Mouse (Mus musculus): ENCODE measurements around the gene Dhx16.

The Dhx16 gene

DNA sequence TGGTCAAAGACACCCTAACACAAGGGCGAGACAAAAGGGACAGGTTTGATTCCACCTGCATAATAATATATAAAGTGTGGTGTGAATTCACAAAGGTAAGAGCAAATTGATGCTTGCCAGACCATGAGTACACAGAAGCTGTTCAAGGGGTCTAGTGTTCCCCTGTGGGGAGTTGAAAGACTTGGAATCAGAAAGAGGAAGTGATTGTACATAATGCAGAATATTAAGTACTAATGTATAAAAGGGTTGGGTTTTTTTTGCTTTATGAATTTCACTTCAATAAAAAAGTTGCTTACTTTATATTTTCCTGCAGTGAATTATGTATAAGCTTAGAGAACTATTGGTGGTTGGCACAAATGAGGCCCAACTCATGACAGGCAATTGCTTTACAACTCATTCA, 20.2 kb upstream of the Dhx16 start:
- CTCF ChIA-PET = interaction anchor here (0.6 to 1.0 kb wide), 3 partner anchors 13 to 31 kb away, joined by 3 to 7 read pairs (median 4); no protein-coding TSS in a partner anchor

- CTCF ChIA-PET = interaction anchor here (0.6 to 1.0 kb wide), 3 partner anchors 13 to 31 kb away, joined by 3 to 7 read pairs (median 4); no protein-coding TSS in a partner anchor
Observed at GRCm38 (mm10) chr17:35859835-35860234, 19.8 kb upstream of the Dhx16 start.

- CTCF ChIA-PET = interaction anchor here (0.5 to 0.6 kb wide), 2 partner anchors 11 to 35 kb away, joined by 3 read pairs; no protein-coding TSS in a partner anchor
Observed at GRCm38 (mm10) chr17:35860831-35861197, 18.8 kb upstream of the Dhx16 start.

DNA sequence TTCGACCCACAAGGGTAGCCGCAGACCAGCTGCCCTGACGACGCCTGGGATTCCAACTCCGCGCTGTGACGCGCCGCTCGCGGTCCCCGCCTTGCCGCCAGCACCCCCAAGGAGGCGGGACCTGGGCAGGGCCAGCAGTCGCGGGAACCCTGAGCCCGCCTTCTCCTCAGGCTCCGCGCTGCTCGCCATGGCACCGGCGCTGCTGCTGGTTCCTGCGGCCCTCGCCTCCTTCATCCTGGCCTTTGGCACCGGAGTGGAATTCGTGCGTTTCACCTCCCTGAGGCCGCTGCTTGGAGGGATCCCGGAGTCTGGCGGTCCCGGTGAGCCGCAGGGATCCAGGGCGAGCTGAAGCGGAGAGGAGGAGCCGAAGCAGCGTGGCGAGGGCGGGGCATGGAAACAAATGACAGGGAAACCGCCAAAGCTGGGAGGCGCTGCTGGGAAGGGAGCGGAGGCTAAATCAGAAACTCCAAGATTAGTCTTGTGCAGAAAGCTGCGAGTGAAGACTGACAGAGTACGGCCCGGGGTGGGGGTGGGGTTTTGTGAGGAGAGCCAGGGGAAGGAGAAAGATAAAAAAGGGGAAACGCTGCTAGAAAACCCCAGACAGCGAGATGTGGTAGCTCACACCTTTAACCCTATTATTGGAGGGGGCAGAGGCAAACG, 18.3 kb upstream of the Dhx16 start, which contains the start of gene Nrm:
TSS of gene Nrm (plus strand) at position 121 of the 660 bp plus-strand sequence.
- CTCF ChIA-PET = interaction anchor here (0.5 to 0.9 kb wide), 2 partner anchors 11 to 13 kb away, joined by 3 read pairs; no protein-coding TSS in a partner anchor

DNA sequence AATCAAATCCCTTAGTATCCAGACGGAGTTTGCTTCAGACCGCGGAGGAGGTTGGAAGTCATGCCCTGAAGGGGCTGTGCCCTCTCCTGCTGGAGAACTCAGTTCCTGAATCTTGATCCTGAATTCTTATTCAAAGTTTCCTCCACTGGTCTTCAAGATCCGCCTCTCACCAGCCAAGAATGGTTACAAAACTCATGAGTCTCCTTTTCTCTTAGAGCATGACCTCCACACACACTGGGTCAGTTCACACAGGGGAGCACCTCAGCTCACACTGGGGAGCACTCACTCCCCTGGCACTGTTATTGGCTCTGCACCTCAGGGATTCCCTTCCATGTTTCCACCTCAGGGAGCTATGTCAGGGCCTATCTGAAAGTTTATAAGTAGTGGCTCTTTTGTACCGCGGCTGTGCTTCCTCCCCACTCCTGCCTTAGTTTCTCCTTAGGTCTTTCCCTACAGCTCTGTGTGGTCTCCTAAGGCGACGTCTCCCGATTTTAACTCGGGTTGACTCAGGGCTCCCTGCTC, 14.7 kb upstream of the Dhx16 start:
- CTCF ChIA-PET = no interaction called here

GRCm38 (mm10) chr17:35865481-35866280, 13.9 kb upstream of the Dhx16 start, which contains the start of gene Ppp1r18:
TSS of gene Ppp1r18 (plus strand) at chr17:35865593.
- CTCF ChIA-PET = no interaction called here

GRCm38 (mm10) chr17:35866281-35866831, 13.3 kb upstream of the Dhx16 start:
- CTCF ChIA-PET = interaction anchor here (0.9 to 1.0 kb wide), 2 partner anchors 29 to 30 kb away, joined by 3 to 4 read pairs; no protein-coding TSS in a partner anchor

GRCm38 (mm10) chr17:35866911-35867890, 12.4 kb upstream of the Dhx16 start:
- CTCF ChIA-PET = interaction anchor here (0.9 to 1.0 kb wide), 2 partner anchors 30 to 31 kb away, joined by 3 to 4 read pairs; no protein-coding TSS in a partner anchor

DNA sequence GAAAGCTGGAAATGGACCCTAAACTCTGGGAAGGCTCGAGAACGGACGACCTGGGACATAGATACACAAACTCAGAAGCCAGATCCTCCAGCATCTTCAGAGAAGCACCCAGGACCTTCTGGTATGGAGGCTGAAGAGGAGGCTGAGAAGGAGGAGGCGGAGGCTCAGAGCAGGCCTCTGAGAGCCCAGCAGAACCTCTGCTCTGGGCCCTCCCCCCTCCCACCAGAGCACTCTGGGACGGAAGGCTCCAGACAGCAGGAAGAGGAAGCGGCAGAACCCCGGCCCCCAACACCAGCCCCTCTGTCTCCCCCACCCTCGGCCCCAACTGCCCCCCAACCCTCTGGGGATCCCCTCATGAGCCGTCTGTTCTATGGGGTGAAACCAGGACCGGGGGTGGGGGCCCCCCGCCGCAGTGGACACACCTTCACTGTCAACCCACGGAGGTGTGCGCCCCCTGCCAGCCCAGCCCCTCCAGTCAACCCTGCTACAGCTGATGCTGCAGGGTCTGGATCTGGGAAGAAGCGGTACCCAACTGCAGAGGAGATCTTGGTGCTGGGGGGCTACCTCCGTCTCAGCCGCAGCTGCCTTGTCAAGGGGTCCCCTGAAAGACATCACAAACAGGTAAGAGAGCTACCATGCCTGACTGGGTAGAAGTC, 11.3 kb upstream of the Dhx16 start:
- CTCF ChIA-PET = no interaction called here

DNA sequence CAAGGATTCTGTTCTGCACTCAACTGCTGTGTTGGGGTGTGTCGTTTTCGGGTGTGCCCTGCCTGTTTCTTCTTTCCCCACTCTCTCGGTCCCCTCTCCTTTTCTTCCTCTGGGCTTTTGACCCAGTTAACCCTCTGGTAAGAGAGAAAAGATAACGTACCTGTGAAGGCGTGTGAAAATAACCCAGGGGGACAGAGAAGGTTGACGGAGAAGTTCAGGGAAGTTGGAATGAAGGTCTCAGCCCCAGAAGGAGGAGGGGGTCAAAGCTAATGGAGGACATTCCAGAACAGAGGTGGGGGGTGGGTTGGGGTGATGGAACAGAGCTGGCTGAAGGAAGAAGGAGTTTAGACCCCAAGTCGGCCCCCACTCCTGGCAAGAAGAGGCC, 10.7 kb upstream of the Dhx16 start:
- CTCF ChIA-PET = interaction anchor here (1.1 kb wide), 1 partner anchor 50 kb away, joined by 4 read pairs; no protein-coding TSS in a partner anchor

DNA sequence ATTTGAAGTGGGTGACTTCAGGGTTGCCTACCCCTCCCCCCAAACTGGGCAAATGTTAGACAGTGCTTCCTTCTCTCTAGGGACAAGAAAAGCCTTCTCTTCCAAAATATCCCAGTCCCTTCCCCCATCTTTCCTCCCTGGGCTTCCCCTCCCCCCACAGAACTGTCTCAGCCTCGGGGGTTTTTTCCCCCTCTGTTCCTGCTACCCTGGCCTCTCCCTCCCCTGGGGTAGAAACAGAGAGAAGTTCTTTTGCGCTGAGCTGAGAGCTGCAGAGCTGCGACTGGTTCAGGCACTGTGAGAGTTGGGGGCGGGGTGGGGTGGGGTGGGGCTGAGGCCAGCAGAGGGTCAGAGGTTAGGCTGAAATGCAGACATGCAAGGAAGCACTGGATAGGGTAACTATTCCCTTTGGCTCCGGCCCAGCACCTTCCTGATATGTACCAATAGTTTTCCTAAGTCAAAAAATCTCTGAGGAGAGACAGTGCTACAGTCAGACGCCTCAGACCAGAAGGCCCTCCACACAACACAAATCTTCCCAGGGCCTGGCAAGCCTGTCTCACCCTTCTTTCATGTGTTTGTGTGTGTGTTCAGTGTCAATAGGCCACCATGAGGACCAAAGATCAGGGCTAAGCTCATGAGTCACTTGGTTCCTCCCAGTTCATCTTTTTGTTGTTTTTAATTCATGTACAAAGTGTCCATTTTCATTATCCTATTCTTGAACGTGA, 10.1 kb upstream of the Dhx16 start:
- CTCF ChIA-PET = interaction anchor here (0.6 to 1.1 kb wide), 3 partner anchors 33 to 133 kb away, joined by 3 to 4 read pairs (median 3); no protein-coding TSS in a partner anchor

GRCm38 (mm10) chr17:35870151-35870883, 9.3 kb upstream of the Dhx16 start:
- CTCF ChIA-PET = interaction anchor here (0.6 to 1.1 kb wide), 8 partner anchors 10 to 134 kb away, joined by 3 to 6 read pairs (median 3); partner anchors contain the start of genes Dhx16 and Mdc1

DNA sequence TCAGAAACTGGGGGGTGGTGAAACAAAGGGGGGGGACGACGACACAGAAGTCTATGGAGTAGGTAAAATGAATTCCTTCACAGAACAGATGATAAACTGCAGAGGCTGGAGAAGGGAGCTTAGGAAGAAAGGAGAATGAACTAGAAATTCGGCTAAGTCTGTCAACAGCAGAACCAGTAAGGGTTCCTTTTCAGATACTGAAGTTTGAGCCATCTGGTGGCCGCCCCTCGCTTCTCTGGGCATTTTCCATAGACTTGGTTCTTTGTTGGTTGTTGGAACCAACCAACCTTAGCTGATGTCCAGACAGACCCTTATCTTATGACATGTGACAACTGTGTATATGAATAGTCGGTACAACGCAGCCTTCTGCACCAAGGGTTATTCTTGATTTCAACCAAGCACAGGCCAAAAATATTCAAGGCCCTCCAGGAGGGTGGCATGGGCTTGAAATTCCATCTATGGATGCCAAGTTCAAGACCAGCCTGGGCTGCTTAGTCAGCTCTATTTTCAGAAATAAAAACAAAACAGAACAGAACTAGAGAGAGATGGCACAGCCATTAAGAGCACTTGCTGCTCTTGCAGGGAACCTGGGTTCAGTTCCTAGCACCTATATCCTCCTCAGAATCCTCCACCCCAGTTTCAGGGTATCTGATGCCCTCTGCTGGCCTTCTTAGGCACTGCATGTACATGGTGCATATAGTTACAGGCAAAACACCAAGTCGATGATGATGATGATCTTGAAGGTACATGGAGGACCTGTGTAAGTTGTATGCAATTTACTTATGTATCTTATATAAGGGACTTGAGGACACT, 8.5 kb upstream of the Dhx16 start:
- CTCF ChIA-PET = interaction anchor here (0.6 to 1.6 kb wide), 5 partner anchors 9 to 57 kb away, joined by 3 to 4 read pairs (median 3); partner anchors contain the start of genes Dhx16 and Mdc1

DNA sequence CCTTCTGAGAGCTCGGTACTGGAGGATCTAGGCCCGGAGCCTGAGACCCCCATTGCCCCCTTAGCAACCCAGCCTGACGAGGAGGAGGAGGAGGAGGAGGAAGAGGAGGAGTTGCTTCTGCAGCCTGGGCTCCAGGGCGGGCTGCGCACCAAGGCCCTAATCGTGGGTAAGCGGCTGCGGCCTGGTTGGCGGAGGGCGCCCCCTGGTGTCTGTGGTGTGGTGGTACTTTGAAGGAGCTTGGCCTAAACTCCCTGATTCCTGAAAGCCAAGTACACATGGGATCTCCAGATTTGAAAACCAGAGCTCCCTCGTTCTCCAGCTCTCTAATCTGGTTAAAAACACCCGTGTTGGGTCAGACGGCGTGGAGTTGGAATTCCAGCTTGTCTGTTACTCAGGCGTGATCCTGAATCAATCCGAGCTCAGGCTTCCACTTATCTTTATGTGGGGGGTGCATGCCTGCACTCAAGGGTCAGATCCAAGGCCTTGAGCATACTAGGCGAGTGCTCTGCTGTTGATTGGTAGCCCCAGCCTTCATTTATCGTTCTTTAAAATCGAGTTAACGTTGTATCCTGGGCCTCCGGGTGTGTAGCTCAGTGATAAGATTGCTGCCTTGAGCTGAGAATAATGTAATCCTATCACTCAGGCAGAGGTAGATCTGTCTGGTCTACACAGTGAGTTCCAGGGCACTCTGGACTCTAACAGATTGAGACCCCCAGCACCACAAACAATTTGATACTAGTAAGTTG, 5.7 kb upstream of the Dhx16 start:
- CTCF ChIA-PET = interaction anchor here (0.5 to 1.4 kb wide), 9 partner anchors 12 to 53 kb away, joined by 3 to 13 read pairs (median 4); partner anchors contain the start of genes Flot1 and Nrm

GRCm38 (mm10) chr17:35874721-35875120, 4.9 kb upstream of the Dhx16 start:
- CTCF ChIA-PET = interaction anchor here (0.6 to 1.1 kb wide), 5 partner anchors 26 to 220 kb away, joined by 3 to 7 read pairs (median 3); partner anchors contain the start of gene Abcf1

- CTCF ChIA-PET = interaction anchor here (0.6 kb wide), 1 partner anchor 23 kb away, joined by 3 read pairs; no protein-coding TSS in a partner anchor
Observed at GRCm38 (mm10) chr17:35882924-35883323, 3.3 kb downstream of the Dhx16 start.
